Mouse (Mus musculus) liver, postnatal 0 days (tissue): ENCODE results near the gene Kcnk12.

ENCODE experiments used
- CTCF ChIP-seq: sonication (generic); IDR thresholded peaks from 2 replicates; pipeline ENCODE4 v1.5.1; 2016; ENCODE audit warnings: antibody characterized with exemption, low read depth
- EP300 ChIP-seq: IDR thresholded peaks from 2 replicates; pipeline ENCODE4 v1.6.1; 2016; ENCODE audit warnings: antibody characterized with exemption, low read depth, mild to moderate bottlenecking

- TF ChIP-seq CTCF (no peak), EP300 (no peak)
These were observed 11.8 kb upstream of the Kcnk12 start for GRCm38 (mm10) chr17:87809556-87809955.
